Mouse (Mus musculus): ENCODE results near the gene Kif11. TPM values are rescaled to one million over a fixed set of nuclear protein-coding genes. Genes with fewer than 3 reads are reported as not detected.

The Kif11 gene
- polyA plus RNA-seq, 1 experiment from 2014 or later, result 39.6 TPM

- no peak overlapping the region for H3K4me2 ChIP-seq
- H3K4me3 ChIP-seq, result no peak overlapping the region
- no peak overlapping the region for H3K27ac ChIP-seq
- no peak for ATAC-seq (replicated peaks; ENCODE audit: insufficient number of reproducible peaks, insufficient read depth, low FRiP score, low read depth)
- H3K36me3 ChIP-seq, result no peaks in the 10 kb centered on the region
- H3K27me3 ChIP-seq, result peaks cover 4% of the 10 kb centered on the region; the same call in 1 of the 2 replicates
- no peak overlapping the region for H3K9ac ChIP-seq
- peaks cover 3% of the 10 kb centered on the region for H3K4me1 ChIP-seq (replicated peaks)
- WGBS, result 58% methylated on average over 5 of the region's 5 CpGs
- H3K9me3 ChIP-seq (replicated peaks), result no peaks in the 10 kb centered on the region
Observed at GRCm38 (mm10) chr19:37448212-37448611, 72.0 kb downstream of the Kif11 start.

- Histone ChIP-seq H3K9ac (no peak overlapping the region), H3K4me1 (replicated peaks) (no peaks in the 10 kb centered on the region), H3K4me3 (no peak overlapping the region), H3K27ac (no peak overlapping the region), H3K4me2 (no peak overlapping the region), H3K36me3 (no peaks in the 10 kb centered on the region), H3K9me3 (replicated peaks) (no peaks in the 10 kb centered on the region), H3K27me3 (0 out of 2 replicates have a peak, but pooled peaks cover 4% of the 10 kb centered on the region)
- ATAC-seq (replicated peaks; ENCODE audit: insufficient number of reproducible peaks, insufficient read depth, low FRiP score, low read depth), result no peak
- 90% methylated on average over 3 of the region's 3 CpGs for WGBS
Observed at GRCm38 (mm10) chr19:37449246-37449645, 73.0 kb downstream of the Kif11 start.

GRCm38 (mm10) chr19:37455528-37455927, 79.3 kb downstream of the Kif11 start:
- Histone ChIP-seq H3K4me1 (replicated peaks) (no peaks in the 10 kb centered on the region), H3K36me3 (no peaks in the 10 kb centered on the region), H3K27me3 (0 out of 2 replicates have a peak, but pooled peaks cover 4% of the 10 kb centered on the region), H3K9me3 (replicated peaks) (no peaks in the 10 kb centered on the region), H3K9ac (no peak overlapping the region), H3K4me2 (no peak overlapping the region), H3K4me3 (no peak overlapping the region), H3K27ac (no peak overlapping the region)
- WGBS, result 71% methylated on average over 2 of the region's 2 CpGs
- ATAC-seq (replicated peaks; ENCODE audit: insufficient number of reproducible peaks, insufficient read depth, low FRiP score, low read depth), result no peak

GRCm38 (mm10) chr19:37455961-37456360, 79.8 kb downstream of the Kif11 start:
- ATAC-seq (replicated peaks; ENCODE audit: insufficient number of reproducible peaks, insufficient read depth, low FRiP score, low read depth), result no peak
- no peak overlapping the region for H3K4me3 ChIP-seq
- 91% methylated on average over 1 of the region's 1 CpGs for WGBS
- H3K4me2 ChIP-seq, result no peak overlapping the region
- no peaks in the 10 kb centered on the region for H3K4me1 ChIP-seq (replicated peaks)
- no peaks in the 10 kb centered on the region for H3K9me3 ChIP-seq (replicated peaks)
- 0 out of 2 replicates have a peak, but pooled peaks cover 4% of the 10 kb centered on the region for H3K27me3 ChIP-seq
- H3K9ac ChIP-seq, result no peak overlapping the region
- H3K27ac ChIP-seq, result no peak overlapping the region
- no peaks in the 10 kb centered on the region for H3K36me3 ChIP-seq

GRCm38 (mm10) chr19:37458013-37458412, 81.8 kb downstream of the Kif11 start:
- H3K9ac ChIP-seq, result no peak overlapping the region
- no peaks in the 10 kb centered on the region for H3K27me3 ChIP-seq
- H3K9me3 ChIP-seq (replicated peaks), result no peaks in the 10 kb centered on the region
- H3K27ac ChIP-seq, result no peak overlapping the region
- no peak for ATAC-seq (replicated peaks; ENCODE audit: insufficient number of reproducible peaks, insufficient read depth, low FRiP score, low read depth)
- no peak overlapping the region for H3K4me3 ChIP-seq
- 76% methylated on average over 6 of the region's 6 CpGs for WGBS
- H3K36me3 ChIP-seq, result no peaks in the 10 kb centered on the region
- no peak overlapping the region for H3K4me2 ChIP-seq
- H3K4me1 ChIP-seq (replicated peaks), result no peaks in the 10 kb centered on the region

GRCm38 (mm10) chr19:37466403-37466802, 90.2 kb downstream of the Kif11 start:
- Histone ChIP-seq H3K4me2 (no peak overlapping the region), H3K4me1 (replicated peaks) (no peaks in the 10 kb centered on the region), H3K4me3 (no peak overlapping the region), H3K27ac (no peak overlapping the region), H3K9ac (no peak overlapping the region), H3K9me3 (replicated peaks) (no peaks in the 10 kb centered on the region), H3K27me3 (no peaks in the 10 kb centered on the region), H3K36me3 (no peaks in the 10 kb centered on the region)
- ATAC-seq (replicated peaks; ENCODE audit: insufficient number of reproducible peaks, insufficient read depth, low FRiP score, low read depth), result no peak
- WGBS, result 79% methylated on average over 3 of the region's 3 CpGs

- Histone ChIP-seq H3K9ac (no peak overlapping the region), H3K4me3 (no peak overlapping the region), H3K4me2 (no peak overlapping the region), H3K9me3 (replicated peaks) (no peaks in the 10 kb centered on the region), H3K4me1 (replicated peaks) (no peaks in the 10 kb centered on the region), H3K36me3 (no peaks in the 10 kb centered on the region), H3K27ac (no peak overlapping the region), H3K27me3 (no peaks in the 10 kb centered on the region)
- no peak for ATAC-seq (replicated peaks; ENCODE audit: insufficient number of reproducible peaks, insufficient read depth, low FRiP score, low read depth)
- 65% methylated on average over 5 of the region's 5 CpGs for WGBS
Observed at GRCm38 (mm10) chr19:37466978-37467377, 90.8 kb downstream of the Kif11 start.

- Histone ChIP-seq H3K4me3 (no peak overlapping the region), H3K27ac (no peak overlapping the region), H3K27me3 (no peaks in the 10 kb centered on the region), H3K9me3 (replicated peaks) (no peaks in the 10 kb centered on the region), H3K36me3 (no peaks in the 10 kb centered on the region), H3K4me1 (replicated peaks) (no peaks in the 10 kb centered on the region), H3K9ac (no peak overlapping the region), H3K4me2 (no peak overlapping the region)
- no peak for ATAC-seq (replicated peaks; ENCODE audit: insufficient number of reproducible peaks, insufficient read depth, low FRiP score, low read depth)
- 71% methylated on average over 6 of the region's 6 CpGs for whole genome bisulfite sequencing
Observed at GRCm38 (mm10) chr19:37468841-37469566, 92.8 kb downstream of the Kif11 start.

Other genes starting within 250 kb of the Kif11 start
- gene March5, start 168.9 kb upstream of the Kif11 start, polyA plus RNA-seq (2015; fragmentation: Nextera tagmentation; extraction: Ambion mirVana), result 78.3 and 81.8 TPM in 2 replicates
- gene Cpeb3, start 167.8 kb upstream of the Kif11 start, polyA plus RNA-seq (2015; fragmentation: Nextera tagmentation; extraction: Ambion mirVana), result 7.6 and 9.9 TPM in 2 replicates
- 66.5 and 66.6 TPM in 2 replicates for gene Ide, start 38.6 kb upstream of the Kif11 start, polyA plus RNA-seq (2015; fragmentation: Nextera tagmentation; extraction: Ambion mirVana)
- 13.0 and 13.8 TPM in 2 replicates for gene Hhex, start 58.4 kb downstream of the Kif11 start, polyA plus RNA-seq (2015; fragmentation: Nextera tagmentation; extraction: Ambion mirVana)
- 16.6 and 18.8 TPM in 2 replicates for gene Exoc6, start 174.0 kb downstream of the Kif11 start, polyA plus RNA-seq (2015; fragmentation: Nextera tagmentation; extraction: Ambion mirVana)

Data from heart, embryonic 15.5 days (tissue).